Mouse (Mus musculus) E14TG2a.4 (cell line): ENCODE measurements around the gene Myo16.

Source experiments
- CTCF ChIP-seq: conservative IDR thresholded peaks from 2 replicates; pipeline ENCODE4 v1.5.1; 2014; ENCODE audit warnings: low read length
- NANOG ChIP-seq: IDR thresholded peaks from 2 replicates; pipeline ENCODE4 v1.6.1; 2014; ENCODE audit warnings: borderline replicate concordance, low read length, mixed read lengths
- POU5F1 ChIP-seq: IDR thresholded peaks from 2 replicates; pipeline ENCODE4 v1.6.1; 2014; ENCODE audit warnings: low read length, borderline replicate concordance

GRCm38 (mm10) chr8:10411511-10411910 lies 257.8 kb downstream of the Myo16 start:
- TF ChIP-seq CTCF, result no peak
- TF ChIP-seq NANOG, result no peak
- TF ChIP-seq POU5F1, result no peak
